Mouse (Mus musculus) hindbrain, embryonic 11.5 days (tissue): ENCODE results near the gene Hist1h1a. TPM values are rescaled to one million over a fixed set of nuclear protein-coding genes. Genes with fewer than 3 reads are reported as not detected.
"Not testable (repeated sequence)": the region's sequence is repeated elsewhere in the genome, so short reads cannot be mapped to it uniquely, and the experiment has no call there.

Source experiments
- ATAC-seq: fragments of 200-750 bp; cut with Nextera tagmentation; 2 replicates; pipeline ENCODE4 v1.8.0; 2017; ENCODE audit warnings: mild to moderate bottlenecking, moderate TSS enrichment, moderate library complexity; ENCODE audit not compliant: low FRiP score
- DNase-seq: peaks from one replicate; pipeline ENCODE4 v3.0.0-alpha.2; 2015; ENCODE audit warnings: low spot score
- H3K27ac ChIP-seq: fragments of 300-500 bp; sonication (generic); 2 replicates; pipeline ENCODE4 v1.5.1; 2014; ENCODE audit warnings: mild to moderate bottlenecking, low read depth, low read length
- H3K27me3 ChIP-seq: fragments of 300-500 bp; sonication (generic); 2 replicates; pipeline ENCODE4 v1.6.1; 2014; ENCODE audit warnings: mild to moderate bottlenecking, low read length, moderate library complexity, mixed read lengths; ENCODE audit not compliant: control insufficient read depth, insufficient read depth
- H3K36me3 ChIP-seq: fragments of 300-500 bp; sonication (generic); 2 replicates; pipeline ENCODE4 v1.6.1; 2014; ENCODE audit warnings: mild to moderate bottlenecking, low read length, moderate library complexity, mixed read lengths; ENCODE audit not compliant: control insufficient read depth, insufficient read depth
- H3K4me1 ChIP-seq: fragments of 300-500 bp; sonication (generic); replicated peaks from 2 replicates; pipeline ENCODE4 v1.6.1; 2014; ENCODE audit warnings: low read length, mixed read lengths; ENCODE audit not compliant: control insufficient read depth, insufficient read depth
- H3K4me2 ChIP-seq: fragments of 300-500 bp; sonication (generic); replicated peaks from 2 replicates; pipeline ENCODE4 v1.6.1; 2014; ENCODE audit warnings: mild to moderate bottlenecking, low read depth, low read length
- H3K4me3 ChIP-seq: fragments of 300-500 bp; sonication (generic); 2 replicates; pipeline ENCODE4 v1.5.1; 2014; ENCODE audit warnings: low read depth, low read length
- H3K9ac ChIP-seq: fragments of 300-500 bp; sonication (generic); 2 replicates; pipeline ENCODE4 v1.6.1; 2014; ENCODE audit warnings: low read depth, low read length
- H3K9me3 ChIP-seq: fragments of 300-500 bp; sonication (generic); 2 replicates; pipeline ENCODE4 v1.6.1; 2016; ENCODE audit warnings: low read length; ENCODE audit not compliant: control insufficient read depth
- WGBS: fragments of 180-500 bp; shearing (Covaris S2); extraction: QIAGEN DNeasy Blood & Tissue Kit; methylation state at CpG from one replicate; pipeline ENCODE4 v1.1.7; 2014; 5-methylcytosine and 5-hydroxymethylcytosine counted together
- polyA plus RNA-seq: library from polyadenylated mRNA; unstranded; fragments of >200 nt; fragmentation: Nextera tagmentation; extraction: Ambion mirVana; gene quantifications from 2 replicates; pipeline ENCODE4 v1.2.1, GENCODE M21; 2014

The Hist1h1a gene
- polyA plus RNA-seq: 2.4 and 3.7 TPM in 2 replicates

DNA sequence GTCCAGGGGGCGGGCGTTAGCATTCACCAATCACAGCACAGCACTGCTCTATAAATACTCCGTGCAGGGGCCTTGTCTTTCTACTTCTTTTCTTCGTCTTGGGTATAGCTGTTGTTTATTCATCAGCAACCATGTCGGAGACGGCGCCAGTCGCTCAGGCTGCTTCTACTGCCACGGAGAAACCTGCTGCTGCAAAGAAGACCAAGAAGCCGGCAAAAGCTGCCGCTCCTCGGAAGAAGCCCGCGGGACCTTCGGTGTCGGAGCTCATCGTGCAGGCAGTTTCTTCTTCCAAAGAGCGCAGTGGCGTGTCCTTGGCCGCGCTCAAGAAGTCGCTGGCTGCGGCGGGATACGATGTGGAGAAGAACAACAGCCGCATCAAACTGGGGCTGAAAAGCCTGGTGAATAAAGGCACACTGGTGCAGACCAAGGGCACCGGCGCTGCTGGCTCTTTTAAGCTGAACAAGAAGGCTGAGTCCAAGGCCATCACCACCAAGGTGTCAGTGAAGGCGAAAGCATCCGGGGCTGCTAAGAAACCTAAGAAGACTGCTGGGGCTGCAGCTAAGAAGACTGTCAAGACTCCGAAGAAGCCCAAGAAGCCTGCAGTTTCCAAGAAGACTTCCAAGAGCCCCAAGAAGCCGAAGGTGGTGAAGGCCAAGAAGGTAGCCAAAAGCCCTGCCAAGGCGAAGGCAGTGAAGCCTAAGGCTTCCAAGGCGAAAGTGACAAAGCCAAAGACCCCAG lies at the start of gene Hist1h1a:
Hist1h1a (plus strand) TSS at position 81 of the 738 bp plus-strand sequence.
- Histone ChIP-seq H3K36me3 (no peaks in the 10 kb centered on the region), H3K27me3 (no peaks in the 10 kb centered on the region), H3K27ac (peak within 1 kb of the TSS; percentile 83), H3K4me2 (peak within 1 kb of the TSS; percentile 89), H3K9me3 (no peaks in the 10 kb centered on the region), H3K4me3 (peak within 1 kb of the TSS; percentile 57), H3K9ac (peak within 1 kb of the TSS; percentile 82), H3K4me1 (peaks cover 5% of the 10 kb centered on the region; the same call in 1 of the 2 replicates)
- ATAC-seq (peak; percentile 69), DNase-seq (peak; percentile 92)
- 4% methylated on average over 34 of the region's 34 CpGs for WGBS

DNA sequence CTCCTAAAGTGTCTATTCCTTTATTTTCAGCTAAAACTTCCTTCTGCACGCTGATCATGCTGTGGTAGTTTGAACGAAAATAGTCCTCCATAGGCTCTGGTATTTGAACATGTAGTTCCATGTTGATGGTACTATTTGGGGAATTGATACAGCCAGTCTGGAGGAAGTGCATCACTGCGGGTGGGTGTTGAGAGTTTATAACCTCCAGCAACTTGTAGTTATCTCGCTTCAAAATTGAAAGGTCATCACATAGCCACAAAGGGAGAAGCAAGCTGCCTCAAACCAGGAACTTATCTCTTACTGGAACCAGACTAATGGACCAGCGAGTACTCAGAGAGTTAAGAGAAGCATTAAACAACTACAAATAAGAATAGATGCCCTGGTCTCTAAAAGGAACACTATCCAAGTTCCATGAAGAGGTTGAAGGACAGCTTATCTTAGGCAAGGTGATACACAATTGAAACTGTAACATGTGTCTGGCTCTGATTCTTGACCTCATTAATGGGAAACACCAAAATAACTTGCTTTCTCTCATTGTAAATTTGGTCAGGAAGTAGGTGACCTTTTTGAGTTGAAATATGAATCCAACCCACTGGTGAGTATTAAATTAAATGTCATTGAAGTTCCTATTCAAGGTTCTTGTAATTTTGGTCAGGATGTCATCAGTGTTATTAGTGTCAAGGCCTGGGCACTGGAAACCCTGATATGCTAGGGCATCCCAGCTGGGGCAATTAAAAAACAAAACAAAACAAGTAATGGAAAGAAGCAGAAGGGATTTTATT lies 47.0 kb upstream of the Hist1h1a start:
- Histone ChIP-seq H3K36me3 (no peaks in the 10 kb centered on the region), H3K27ac (no peak overlapping the region), H3K9ac (no peak overlapping the region), H3K4me1 (no peaks in the 10 kb centered on the region), H3K4me3 (no peak overlapping the region), H3K9me3 (no peaks in the 10 kb centered on the region), H3K27me3 (no peaks in the 10 kb centered on the region), H3K4me2 (no peak overlapping the region)
- ATAC-seq (no peak), DNase-seq (no peak)
- WGBS: 88% methylated on average over 5 of the region's 5 CpGs

DNA sequence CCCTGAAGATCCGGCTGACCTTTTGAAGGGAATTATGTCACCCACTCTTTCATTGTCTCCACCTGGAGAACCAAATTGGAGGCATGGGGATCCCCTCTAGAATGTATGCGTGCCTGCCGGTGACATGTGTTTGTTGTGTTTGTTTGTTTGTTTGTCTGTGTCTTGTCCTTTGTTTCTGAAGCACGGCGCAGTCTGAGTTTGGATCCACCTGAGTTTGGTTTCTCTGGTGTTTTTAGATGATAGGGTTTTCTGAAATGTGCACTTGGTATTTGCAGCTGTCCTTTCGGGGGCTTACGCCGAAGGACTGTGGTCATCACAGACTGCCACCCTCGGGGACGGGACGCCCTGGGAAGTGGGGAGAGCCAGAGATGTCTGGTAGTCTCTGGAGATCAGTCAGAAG lies 46.3 kb upstream of the Hist1h1a start:
- ATAC-seq (no peak), DNase-seq (no peak)
- H3K4me2 ChIP-seq: no peak overlapping the region
- 46% methylated on average over 11 of the region's 11 CpGs for WGBS
- no peaks in the 10 kb centered on the region for H3K9me3 ChIP-seq
- no peak overlapping the region for H3K4me3 ChIP-seq
- H3K4me1 ChIP-seq: no peaks in the 10 kb centered on the region
- no peaks in the 10 kb centered on the region for H3K27me3 ChIP-seq
- no peaks in the 10 kb centered on the region for H3K36me3 ChIP-seq
- H3K9ac ChIP-seq: no peak overlapping the region
- no peak overlapping the region for H3K27ac ChIP-seq

DNA sequence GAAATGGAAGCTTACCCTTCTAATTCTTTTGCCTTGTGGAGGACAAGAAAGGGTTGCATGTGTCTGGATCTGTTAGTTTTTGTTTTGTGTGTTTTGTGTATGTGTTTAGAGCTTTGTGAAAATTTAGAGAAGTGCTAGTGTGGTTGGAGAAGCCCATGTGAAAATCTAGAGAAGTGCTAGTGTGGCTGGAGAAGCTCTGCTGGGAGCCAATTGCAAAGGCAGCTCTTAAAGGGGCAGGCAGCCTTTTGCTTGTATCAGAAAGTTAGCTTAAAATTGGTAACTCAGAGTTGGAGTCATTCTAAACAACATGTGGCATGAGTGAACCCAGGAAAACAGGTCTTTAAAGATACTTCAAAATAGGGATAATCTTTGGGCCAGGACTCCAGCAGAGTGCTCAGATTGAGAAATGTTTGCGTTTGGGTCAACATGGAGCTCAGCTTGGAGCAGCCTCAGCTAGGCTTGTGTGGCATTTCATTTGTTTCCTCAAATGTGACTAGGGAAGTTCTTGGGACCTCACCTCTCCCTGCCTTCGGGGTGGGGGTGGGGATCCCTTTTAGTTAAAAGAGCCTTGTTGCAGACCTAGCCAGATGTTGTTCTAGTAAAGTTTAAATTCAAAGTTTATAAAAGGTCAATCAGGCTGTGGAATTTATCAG lies 45.7 kb upstream of the Hist1h1a start:
- H3K4me1 ChIP-seq, H3K27ac ChIP-seq, H3K36me3 ChIP-seq, ATAC-seq, DNase-seq, H3K27me3 ChIP-seq, H3K9me3 ChIP-seq, H3K9ac ChIP-seq, H3K4me2 ChIP-seq, H3K4me3 ChIP-seq: not testable (repeated sequence)
- WGBS: 8% methylated on average over 2 of the region's 2 CpGs

DNA sequence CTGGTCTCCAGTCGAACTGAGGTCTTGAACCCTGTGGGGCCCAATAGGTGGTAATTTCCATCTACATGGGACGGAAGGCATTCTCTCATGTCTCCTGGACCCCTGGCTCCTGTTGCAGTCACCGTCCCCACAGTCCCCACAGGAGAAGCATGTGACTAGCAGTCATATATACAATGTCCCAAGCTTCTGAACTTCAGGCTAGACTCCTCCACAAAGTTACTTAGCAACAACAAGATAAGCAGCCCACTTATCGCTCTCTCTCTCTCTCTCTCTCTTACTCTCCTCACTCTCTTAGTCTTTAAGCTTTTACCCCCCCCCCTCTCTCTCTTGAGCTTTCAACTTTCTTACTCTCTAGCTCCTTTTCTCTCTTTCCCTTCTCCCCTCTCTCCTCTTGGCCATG lies 39.2 kb upstream of the Hist1h1a start:
- DNase-seq: no peak
- Histone ChIP-seq H3K27me3 (no peaks in the 10 kb centered on the region), H3K27ac (no peak overlapping the region), H3K36me3 (no peaks in the 10 kb centered on the region), H3K4me1 (no peaks in the 10 kb centered on the region), H3K9me3 (no peaks in the 10 kb centered on the region), H3K4me3 (no peak overlapping the region), H3K4me2 (no peak overlapping the region), H3K9ac (no peak overlapping the region)
- ATAC-seq: no peak
- 90% methylated on average over 4 of the region's 4 CpGs for WGBS

DNA sequence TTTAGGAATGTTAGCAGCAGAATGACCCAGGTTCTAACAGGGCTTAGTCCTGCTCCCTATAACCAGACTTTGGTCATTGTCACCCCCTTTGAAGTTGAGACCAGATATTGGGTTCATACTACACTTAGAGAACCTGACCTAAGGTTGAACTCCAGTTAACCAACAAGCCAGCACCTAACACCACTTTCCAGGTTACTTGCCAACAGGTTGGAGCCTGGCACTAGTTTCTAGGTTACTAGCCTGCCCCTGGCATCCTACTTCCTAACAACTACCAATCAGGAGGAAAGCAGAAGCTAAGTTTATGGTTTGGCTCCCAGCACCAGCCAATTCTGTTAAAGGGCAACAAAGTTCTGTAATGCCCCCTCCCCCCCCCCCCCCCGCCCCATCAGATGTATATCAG lies 38.3 kb upstream of the Hist1h1a start:
- Histone ChIP-seq H3K4me1 (no peaks in the 10 kb centered on the region), H3K27ac (no peak overlapping the region), H3K4me3 (no peak overlapping the region), H3K27me3 (no peaks in the 10 kb centered on the region), H3K36me3 (no peaks in the 10 kb centered on the region), H3K9me3 (no peaks in the 10 kb centered on the region), H3K4me2 (no peak overlapping the region), H3K9ac (no peak overlapping the region)
- WGBS: 20% methylated on average over 1 of the region's 1 CpGs
- DNase-seq (no peak), ATAC-seq (no peak)

DNA sequence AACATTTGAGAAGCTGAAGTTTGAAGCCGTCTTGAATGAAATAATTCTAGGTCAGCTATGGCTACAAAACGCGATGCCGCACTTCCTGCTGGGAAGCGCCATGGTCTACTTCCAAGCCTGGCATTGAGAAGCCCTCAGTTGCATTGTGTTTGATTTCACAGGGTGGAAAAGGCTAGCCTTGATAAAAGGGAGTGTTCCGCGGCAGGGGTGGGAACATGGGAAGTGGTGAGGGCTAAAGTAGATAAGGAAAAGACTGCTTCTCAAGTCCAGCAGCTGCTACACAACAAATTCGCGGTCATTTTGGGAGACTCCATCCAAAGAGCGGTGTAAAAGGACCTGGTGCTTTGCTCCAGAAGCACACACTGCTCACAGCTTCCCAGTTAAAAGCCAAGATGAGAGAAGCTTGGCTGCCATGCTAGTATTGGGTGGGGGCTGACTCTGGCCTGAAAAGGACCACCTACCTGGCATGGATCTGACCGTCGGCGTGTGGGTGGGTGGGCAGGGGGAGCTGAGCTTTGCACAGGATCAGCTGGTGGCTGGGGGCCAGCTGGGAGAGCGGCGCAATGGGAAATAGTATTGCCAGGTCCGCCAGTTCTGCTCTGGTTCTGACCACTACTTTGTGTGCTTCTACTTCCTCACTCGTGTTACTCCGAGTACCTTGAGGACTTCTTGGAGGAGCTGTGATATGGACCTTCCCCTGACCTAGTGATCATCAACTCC lies 34.8 kb upstream of the Hist1h1a start:
- no peak overlapping the region for H3K4me2 ChIP-seq
- ATAC-seq: no peak
- H3K4me3 ChIP-seq: no peak overlapping the region
- H3K36me3 ChIP-seq: no peaks in the 10 kb centered on the region
- no peaks in the 10 kb centered on the region for H3K27me3 ChIP-seq
- no peaks in the 10 kb centered on the region for H3K4me1 ChIP-seq
- 84% methylated on average over 18 of the region's 18 CpGs for WGBS
- no peaks in the 10 kb centered on the region for H3K9me3 ChIP-seq
- DNase-seq: no peak
- H3K9ac ChIP-seq: no peak overlapping the region
- no peak overlapping the region for H3K27ac ChIP-seq

DNA sequence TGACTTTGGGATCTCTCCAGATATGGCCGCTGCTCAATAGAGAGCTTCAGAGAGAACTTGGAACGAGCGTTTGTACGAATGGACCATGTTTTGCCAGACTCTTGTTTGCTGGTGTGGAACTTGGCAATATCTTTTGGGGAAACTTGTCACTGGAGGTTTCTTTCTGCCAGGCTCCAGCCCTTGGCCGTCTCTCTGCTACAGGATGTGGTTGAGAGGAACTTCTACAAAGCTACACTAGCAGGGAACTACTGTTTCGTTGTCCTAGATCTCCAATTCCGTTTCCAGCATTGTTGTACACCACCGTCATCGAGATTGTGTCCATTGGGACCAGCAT lies 34.3 kb upstream of the Hist1h1a start:
- 92% methylated on average over 9 of the region's 9 CpGs for WGBS
- no peak for ATAC-seq

More for the DNA sequence above, 34.3 kb upstream of the Hist1h1a start:
- Histone ChIP-seq H3K36me3 (no peaks in the 10 kb centered on the region), H3K4me2 (no peak overlapping the region), H3K4me1 (no peaks in the 10 kb centered on the region), H3K9me3 (no peaks in the 10 kb centered on the region), H3K27ac (no peak overlapping the region), H3K4me3 (no peak overlapping the region), H3K27me3 (no peaks in the 10 kb centered on the region), H3K9ac (no peak overlapping the region)
- DNase-seq: no peak
